Mouse (Mus musculus) hindbrain, embryonic 15.5 days (tissue): ENCODE data around the gene Cdip1. TPM values are rescaled to one million over a fixed set of nuclear protein-coding genes. Genes with fewer than 3 reads are reported as not detected.

Source experiments
- ATAC-seq: fragments of 200-750 bp; cut with Nextera tagmentation; 2 replicates; pipeline ENCODE4 v1.8.0; 2017; ENCODE audit warnings: low read depth, moderate number of reproducible peaks, moderate TSS enrichment; ENCODE audit not compliant: low FRiP score
- H3K27ac ChIP-seq: fragments of 300-500 bp; sonication (generic); replicated peaks from 2 replicates; pipeline ENCODE4 v1.5.1; 2015; ENCODE audit warnings: mild to moderate bottlenecking, inconsistent platforms
- H3K27me3 ChIP-seq: fragments of 300-500 bp; sonication (generic); 2 replicates; pipeline ENCODE4 v1.6.1; 2015; ENCODE audit warnings: control low read depth, inconsistent platforms
- H3K36me3 ChIP-seq: fragments of 300-500 bp; sonication (generic); 2 replicates; pipeline ENCODE4 v1.6.1; 2015; ENCODE audit warnings: control low read depth, inconsistent platforms
- H3K4me1 ChIP-seq: fragments of 300-500 bp; sonication (generic); replicated peaks from 2 replicates; pipeline ENCODE4 v1.6.1; 2015; ENCODE audit warnings: control low read depth, inconsistent platforms
- H3K4me2 ChIP-seq: fragments of 300-500 bp; sonication (generic); 2 replicates; pipeline ENCODE4 v1.6.1; 2015; ENCODE audit warnings: moderate library complexity, mild to moderate bottlenecking, inconsistent platforms
- H3K4me3 ChIP-seq: fragments of 300-500 bp; sonication (generic); 2 replicates; pipeline ENCODE4 v1.5.1; 2015; ENCODE audit warnings: mild to moderate bottlenecking, inconsistent platforms
- H3K9ac ChIP-seq: fragments of 300-500 bp; sonication (generic); 2 replicates; pipeline ENCODE4 v1.6.1; 2015; ENCODE audit warnings: inconsistent platforms
- H3K9me3 ChIP-seq: fragments of 300-500 bp; sonication (generic); 2 replicates; pipeline ENCODE4 v1.6.1; 2016; ENCODE audit warnings: control low read depth, inconsistent platforms
- WGBS: fragments of 180-500 bp; shearing (Covaris S2); methylation state at CpG from one replicate; pipeline ENCODE4 v1.1.7; 2015; 5-methylcytosine and 5-hydroxymethylcytosine counted together
- polyA plus RNA-seq: library from polyadenylated mRNA; unstranded; fragments of >200 nt; fragmentation: Nextera tagmentation; extraction: Ambion mirVana; gene quantifications from 2 replicates; pipeline ENCODE4 v1.2.1, GENCODE M21; 2015

The Cdip1 gene
- polyA plus RNA-seq, 1 experiment from 2014 or later: 134 TPM

- peaks cover 53% of the 10 kb centered on the region for H3K4me1 ChIP-seq
- H3K9ac ChIP-seq: peak overlapping the region; percentile 94
- peak overlapping the region; percentile 86 for H3K4me2 ChIP-seq
- H3K36me3 ChIP-seq: no peaks in the 10 kb centered on the region
- WGBS: 0% methylated on average over 29 of the region's 29 CpGs
- H3K9me3 ChIP-seq: no peaks in the 10 kb centered on the region
- no peaks in the 10 kb centered on the region for H3K27me3 ChIP-seq
- H3K27ac ChIP-seq: peak overlapping the region; percentile 97
- peak overlapping the region; percentile 92 for H3K4me3 ChIP-seq
- ATAC-seq: peak; percentile 72
Observed at GRCm38 (mm10) chr16:4789311-4789768, 752 bp downstream of the Cdip1 start.

GRCm38 (mm10) chr16:4788176-4788575 is 1.9 kb downstream of the Cdip1 start:
- Histone ChIP-seq H3K27me3 (no peaks in the 10 kb centered on the region), H3K36me3 (no peaks in the 10 kb centered on the region), H3K4me3 (0 out of 2 replicates have a peak overlapping the region, but pooled peaks have one; percentile 92), H3K9ac (no peak overlapping the region), H3K4me1 (peaks cover 57% of the 10 kb centered on the region), H3K4me2 (peak overlapping the region; percentile 86), H3K9me3 (no peaks in the 10 kb centered on the region), H3K27ac (no peak overlapping the region)
- no peak for ATAC-seq

GRCm38 (mm10) chr16:4785706-4786105 is 4.4 kb downstream of the Cdip1 start:
- Histone ChIP-seq H3K36me3 (no peaks in the 10 kb centered on the region), H3K4me1 (peaks cover 63% of the 10 kb centered on the region), H3K27ac (no peak overlapping the region), H3K9ac (no peak overlapping the region), H3K9me3 (no peaks in the 10 kb centered on the region), H3K4me3 (no peak overlapping the region), H3K4me2 (no peak overlapping the region), H3K27me3 (no peaks in the 10 kb centered on the region)
- WGBS: 22% methylated on average over 4 of the region's 4 CpGs
- ATAC-seq: no peak

GRCm38 (mm10) chr16:4782515-4782914 is 7.6 kb downstream of the Cdip1 start:
- H3K27me3 ChIP-seq: no peaks in the 10 kb centered on the region
- H3K27ac ChIP-seq: no peak overlapping the region
- ATAC-seq: no peak
- no peaks in the 10 kb centered on the region for H3K36me3 ChIP-seq
- H3K4me1 ChIP-seq: peaks cover 46% of the 10 kb centered on the region
- no peak overlapping the region for H3K9ac ChIP-seq
- H3K4me2 ChIP-seq: no peak overlapping the region
- no peak overlapping the region for H3K4me3 ChIP-seq
- H3K9me3 ChIP-seq: no peaks in the 10 kb centered on the region

GRCm38 (mm10) chr16:4781524-4782196 is 8.4 kb downstream of the Cdip1 start:
- peaks cover 39% of the 10 kb centered on the region for H3K4me1 ChIP-seq
- H3K9me3 ChIP-seq: no peaks in the 10 kb centered on the region
- no peaks in the 10 kb centered on the region for H3K36me3 ChIP-seq
- H3K27me3 ChIP-seq: no peaks in the 10 kb centered on the region
- H3K4me2 ChIP-seq: no peak overlapping the region
- no peak for ATAC-seq
- H3K27ac ChIP-seq: no peak overlapping the region
- 74% methylated on average over 5 of the region's 5 CpGs for WGBS
- H3K9ac ChIP-seq: no peak overlapping the region
- no peak overlapping the region for H3K4me3 ChIP-seq

GRCm38 (mm10) chr16:4778940-4779339 is 11.2 kb downstream of the Cdip1 start:
- no peak overlapping the region for H3K9ac ChIP-seq
- H3K4me3 ChIP-seq: no peak overlapping the region
- 96% methylated on average over 4 of the region's 4 CpGs for WGBS
- ATAC-seq: no peak
- no peaks in the 10 kb centered on the region for H3K9me3 ChIP-seq
- no peak overlapping the region for H3K27ac ChIP-seq
- H3K4me1 ChIP-seq: peaks cover 12% of the 10 kb centered on the region
- no peaks in the 10 kb centered on the region for H3K27me3 ChIP-seq
- H3K4me2 ChIP-seq: no peak overlapping the region
- no peaks in the 10 kb centered on the region for H3K36me3 ChIP-seq

GRCm38 (mm10) chr16:4777905-4778609 is 12.0 kb downstream of the Cdip1 start:
- Histone ChIP-seq H3K27me3 (no peaks in the 10 kb centered on the region), H3K27ac (no peak overlapping the region), H3K4me1 (peaks cover 19% of the 10 kb centered on the region), H3K36me3 (no peaks in the 10 kb centered on the region), H3K9me3 (no peaks in the 10 kb centered on the region), H3K4me3 (no peak overlapping the region), H3K4me2 (no peak overlapping the region), H3K9ac (no peak overlapping the region)
- ATAC-seq: no peak
- 93% methylated on average over 4 of the region's 4 CpGs for WGBS

GRCm38 (mm10) chr16:4777171-4777904 is 12.8 kb downstream of the Cdip1 start:
- no peak overlapping the region for H3K9ac ChIP-seq
- WGBS: 95% methylated on average over 3 of the region's 3 CpGs
- H3K27ac ChIP-seq: no peak overlapping the region
- H3K9me3 ChIP-seq: no peaks in the 10 kb centered on the region
- ATAC-seq: no peak; the same call in 1 of the 2 replicates
- peaks cover 20% of the 10 kb centered on the region for H3K4me1 ChIP-seq
- H3K27me3 ChIP-seq: no peaks in the 10 kb centered on the region
- no peaks in the 10 kb centered on the region for H3K36me3 ChIP-seq
- H3K4me3 ChIP-seq: no peak overlapping the region
- H3K4me2 ChIP-seq: no peak overlapping the region

GRCm38 (mm10) chr16:4773289-4773970 is 16.7 kb downstream of the Cdip1 start:
- no peak overlapping the region for H3K4me2 ChIP-seq
- H3K4me1 ChIP-seq: peaks cover 14% of the 10 kb centered on the region; the same call in 1 of the 2 replicates
- no peaks in the 10 kb centered on the region for H3K9me3 ChIP-seq
- H3K4me3 ChIP-seq: no peak overlapping the region
- ATAC-seq: no peak
- H3K36me3 ChIP-seq: peaks cover 24% of the 10 kb centered on the region
- H3K27ac ChIP-seq: peak overlapping the region; percentile 49
- 33% methylated on average over 1 of the region's 1 CpGs for WGBS
- no peaks in the 10 kb centered on the region for H3K27me3 ChIP-seq
- no peak overlapping the region for H3K9ac ChIP-seq

GRCm38 (mm10) chr16:4768719-4769118 is 21.4 kb downstream of the Cdip1 start:
- 99% methylated on average over 5 of the region's 5 CpGs for WGBS
- Histone ChIP-seq H3K27ac (no peak overlapping the region), H3K4me3 (no peak overlapping the region), H3K9ac (no peak overlapping the region), H3K4me1 (peaks cover 6% of the 10 kb centered on the region; the same call in 1 of the 2 replicates), H3K27me3 (no peaks in the 10 kb centered on the region), H3K4me2 (no peak overlapping the region), H3K36me3 (peaks cover 62% of the 10 kb centered on the region), H3K9me3 (no peaks in the 10 kb centered on the region)
- no peak for ATAC-seq

GRCm38 (mm10) chr16:4767012-4767790 is 22.9 kb downstream of the Cdip1 start:
- Histone ChIP-seq H3K27me3 (no peaks in the 10 kb centered on the region), H3K4me3 (no peak overlapping the region), H3K4me1 (no peaks in the 10 kb centered on the region), H3K9me3 (no peaks in the 10 kb centered on the region), H3K36me3 (peaks cover 66% of the 10 kb centered on the region), H3K9ac (no peak overlapping the region), H3K4me2 (no peak overlapping the region), H3K27ac (no peak overlapping the region)
- no peak for ATAC-seq
- WGBS: 82% methylated on average over 6 of the region's 6 CpGs
